Mouse (Mus musculus) liver, adult 2 months (tissue): Measurements from ENCODE around the gene Bcl2l11.

Experiments
- CTCF ChIP-seq: fragments of 200-500 bp; IDR thresholded peaks from 2 replicates; pipeline ENCODE4 v1.5.1; 2011; ENCODE audit warnings: low read depth, low read length, control low read depth
- POLR2A ChIP-seq: fragments of 200-500 bp; IDR thresholded peaks from 2 replicates; pipeline ENCODE4 v1.6.1; 2011; ENCODE audit warnings: low read length, control low read depth; ENCODE audit not compliant: insufficient read depth; ENCODE audit errors: extremely low read depth

DNA sequence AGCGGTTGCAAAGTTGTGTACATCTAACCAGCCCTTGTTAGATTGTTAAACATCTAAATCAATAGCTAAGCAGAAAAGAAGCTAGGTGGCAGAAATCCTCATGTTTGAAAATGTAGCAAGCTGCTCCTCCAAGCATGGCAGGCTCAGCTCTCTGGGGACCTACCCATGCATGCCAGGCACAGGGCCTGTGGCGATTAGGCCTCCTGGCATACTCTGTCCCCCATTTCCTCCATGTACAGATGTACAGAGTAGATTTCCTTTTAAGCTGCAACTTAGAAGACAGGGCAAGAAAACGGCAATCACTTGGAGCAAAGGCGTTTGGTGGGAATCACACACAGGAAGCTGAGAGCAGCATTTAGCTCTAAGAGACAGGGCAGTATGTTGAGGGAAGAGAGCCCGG is 31.6 kb upstream of the Bcl2l11 start:
- TF ChIP-seq POLR2A (no peak), CTCF (no peak)
